ENCODE assay signal across 23 mouse cellular contexts in the genomic region with DNA sequence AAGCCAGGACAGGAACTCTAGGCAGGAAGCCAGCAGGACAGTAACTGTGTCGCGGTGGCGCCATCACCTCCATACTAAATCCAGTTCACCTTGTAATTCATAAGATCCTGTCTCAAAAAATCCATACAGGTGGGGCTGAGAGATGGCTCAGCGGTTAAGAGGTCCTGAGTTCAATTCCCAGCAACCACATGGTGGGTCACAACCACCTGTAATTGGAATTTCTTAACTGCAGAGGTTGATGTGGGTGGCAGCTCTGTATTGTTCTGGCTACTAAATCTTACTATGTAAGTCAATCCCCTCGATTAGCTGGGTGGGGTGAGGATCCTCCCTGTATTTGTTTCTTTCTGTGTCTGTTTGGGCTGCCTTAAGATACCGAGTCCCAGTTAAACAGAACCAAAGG.
"Had no signal": no experiment of that assay in that cellular context is flagged by ENCODE, and none has a peak within 500 bp of the region (broad histone marks: within the 10 kb centered on the region; RNA-seq: fewer than 3 reads in every experiment).

No protein-coding gene starts in this region.

- H3K36me3 ChIP-seq: heart, embryonic 10.5 days; heart, embryonic 12.5 days; hindbrain, embryonic 13.5 days; hindbrain, embryonic 15.5 days; kidney, embryonic 15.5 days; limb, embryonic 15.5 days; liver, embryonic 12.5 days had no signal

- H3K4me3 ChIP-seq: heart, embryonic 10.5 days; heart, embryonic 12.5 days; hindbrain, embryonic 13.5 days; hindbrain, embryonic 15.5 days; kidney, embryonic 15.5 days; limb, embryonic 13.5 days; limb, embryonic 15.5 days; liver, embryonic 12.5 days had no signal

- H3K27me3 ChIP-seq: heart, embryonic 12.5 days; hindbrain, embryonic 13.5 days; hindbrain, embryonic 15.5 days; kidney, embryonic 15.5 days; limb, embryonic 13.5 days; limb, embryonic 15.5 days; liver, embryonic 12.5 days had no signal

- H3K4me2 ChIP-seq: heart, embryonic 12.5 days; hindbrain, embryonic 13.5 days; hindbrain, embryonic 15.5 days; kidney, embryonic 15.5 days; limb, embryonic 13.5 days; limb, embryonic 15.5 days; liver, embryonic 12.5 days had no signal

- H3K9me3 ChIP-seq: heart, embryonic 10.5 days; heart, embryonic 12.5 days; hindbrain, embryonic 13.5 days; hindbrain, embryonic 15.5 days; kidney, embryonic 15.5 days; limb, embryonic 13.5 days; limb, embryonic 15.5 days; liver, embryonic 12.5 days had no signal

- H3K4me1 ChIP-seq: hindbrain, embryonic 13.5 days; hindbrain, embryonic 15.5 days; liver, embryonic 12.5 days had no signal

- H3K27ac ChIP-seq: heart, embryonic 10.5 days; hindbrain, embryonic 13.5 days; hindbrain, embryonic 15.5 days; hindbrain, postnatal 0 days; kidney, embryonic 15.5 days; kidney, postnatal 0 days; limb, embryonic 13.5 days; limb, embryonic 15.5 days; liver, embryonic 12.5 days; liver, embryonic 14.5 days had no signal

- ATAC-seq: hindbrain, postnatal 0 days; intestine, postnatal 0 days; liver, embryonic 12.5 days had no signal

- H3K9ac ChIP-seq: heart, embryonic 12.5 days; hindbrain, embryonic 13.5 days; hindbrain, embryonic 15.5 days; kidney, embryonic 15.5 days; limb, embryonic 13.5 days; limb, embryonic 15.5 days; liver, embryonic 12.5 days; liver, embryonic 14.5 days had no signal

- DNase-seq: gastrocnemius, postnatal 14 days; gastrocnemius, postnatal 36 days; heart, adult 18-20 months; heart, postnatal 10 days; kidney, adult 18-20 months; kidney, adult 9 months; kidney, postnatal 14 days; kidney, postnatal 36 days; layer of hippocampus, adult 9-11 months; layer of hippocampus, postnatal 36 days; left cerebral cortex, postnatal 4 days had no signal
